Mouse (Mus musculus): Measurements from ENCODE around the gene Dnajc14. TPM values are rescaled to one million over a fixed set of nuclear protein-coding genes. Genes with fewer than 3 reads are reported as not detected.
"Not testable (repeated sequence)": the region's sequence is repeated elsewhere in the genome, so short reads cannot be mapped to it uniquely, and the experiment has no call there.

The Dnajc14 gene
- total RNA-seq, 2 experiments from 2014 or later, result 68.1 to 68.6 TPM

DNA sequence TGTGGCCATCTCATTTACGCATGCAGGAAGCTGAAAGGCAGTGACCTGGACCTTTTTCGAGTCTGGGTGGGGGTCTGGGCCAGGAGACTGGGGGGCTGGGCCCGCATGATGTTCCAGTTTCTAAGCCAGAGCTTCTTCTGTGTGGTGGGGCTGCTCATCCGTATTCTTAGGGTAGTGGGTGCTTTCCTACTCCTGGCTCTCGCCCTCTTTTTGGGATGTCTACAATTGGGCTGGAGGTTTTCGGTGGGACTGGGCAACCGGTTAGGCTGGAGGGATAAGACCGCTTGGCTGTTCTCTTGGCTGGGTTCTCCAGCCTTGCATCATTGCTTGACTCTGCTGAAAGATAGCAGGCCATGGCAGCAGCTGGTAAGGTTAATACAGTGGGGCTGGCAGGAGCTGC is 3.2 kb downstream of the Dnajc14 start:
- intact Hi-C loops (cut with DNase I), result no loop called here
- no peak for DNase-seq (ENCODE audit: low spot score in 2 of 2)

DNA sequence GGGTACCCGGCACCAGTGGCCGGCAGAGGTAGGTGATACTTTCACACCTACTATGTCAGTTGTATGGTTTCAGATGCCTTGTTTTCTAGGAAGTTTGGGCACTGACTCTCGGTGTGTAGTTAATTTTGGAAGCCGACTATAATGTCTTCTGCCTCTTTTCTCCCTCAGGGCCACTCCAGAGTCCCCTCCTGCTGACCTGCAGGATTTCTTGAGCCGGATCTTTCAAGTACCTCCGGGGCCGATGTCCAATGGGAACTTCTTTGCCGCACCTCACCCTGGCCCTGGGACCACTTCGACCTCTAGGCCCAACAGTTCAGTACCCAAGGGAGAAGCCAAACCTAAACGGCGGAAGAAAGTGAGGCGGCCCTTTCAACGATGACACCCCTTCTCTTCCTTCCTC is 13.2 kb downstream of the Dnajc14 start, which contains the start of gene Sarnp:
Gene Sarnp, plus strand, starts transcription at position 301 of the 400 bp plus-strand sequence.
- intact Hi-C loops (cut with DNase I), result no loop called here
- DNase-seq (ENCODE audit: low spot score in 2 of 2), result no peak

DNA sequence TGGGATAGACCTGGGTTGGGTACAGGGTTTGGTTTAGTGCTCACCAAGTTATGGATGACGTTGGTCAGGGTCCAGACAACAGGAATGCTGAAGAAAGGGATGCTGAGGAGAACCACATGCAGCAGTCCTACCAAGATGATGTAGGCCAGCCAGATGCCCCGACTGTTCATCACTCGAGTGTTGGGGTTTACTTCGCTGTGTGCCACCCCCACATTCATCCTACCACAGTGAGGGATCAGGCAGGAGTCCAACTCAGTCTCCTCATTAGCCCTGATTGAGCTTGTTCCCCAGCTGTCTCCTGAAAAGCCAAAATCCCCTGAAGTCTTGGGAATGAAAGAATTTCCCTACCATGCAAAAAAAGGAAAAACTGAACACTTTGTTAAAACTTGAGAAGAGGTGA is 16.4 kb downstream of the Dnajc14 start:
- no peak for DNase-seq (ENCODE audit: low spot score in 2 of 2)
- intact Hi-C loops (cut with DNase I), result no loop called here

DNA sequence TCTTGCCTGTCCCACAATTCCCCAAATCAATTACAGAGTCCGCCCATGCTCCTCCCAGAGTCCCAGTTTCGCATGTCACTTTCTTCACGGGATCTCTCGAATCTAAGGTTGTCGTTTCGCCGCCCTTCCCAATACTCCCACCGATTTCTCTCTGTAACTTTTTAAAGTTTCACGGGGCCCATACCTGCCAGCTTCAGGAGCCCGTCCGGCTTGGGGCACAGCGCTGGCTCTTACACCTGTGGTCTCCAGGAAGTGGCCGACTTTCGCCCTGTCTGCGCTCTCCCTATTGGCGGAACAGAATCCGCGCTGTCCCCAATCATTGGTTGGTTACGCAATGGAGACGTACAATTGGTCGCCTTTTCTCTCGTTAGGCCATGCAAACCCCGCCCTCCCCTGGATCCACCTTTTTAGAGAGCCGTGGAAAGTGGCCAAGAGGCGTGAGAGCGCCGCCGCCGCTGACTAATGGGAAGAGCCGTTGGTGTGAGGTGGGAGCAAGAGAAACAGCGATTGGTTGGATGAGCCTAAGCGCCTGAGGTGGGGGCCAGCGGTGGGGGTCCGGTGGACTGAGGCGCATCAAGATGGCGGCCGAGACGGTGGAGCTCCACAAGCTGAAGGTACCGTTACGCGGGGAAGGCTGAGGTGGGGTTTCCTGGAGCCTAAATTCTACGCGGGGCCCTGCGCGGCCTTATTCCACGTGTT is 17.6 kb downstream of the Dnajc14 start, which contains the start of gene Ormdl2:
Gene Ormdl2, minus strand, starts transcription at position 288 of the 699 bp plus-strand sequence.
- intact Hi-C loops (cut with DNase I), result no loop called here
- DNase-seq (ENCODE audit: low spot score in 2 of 2), result peak; percentile 99 to 100

DNA sequence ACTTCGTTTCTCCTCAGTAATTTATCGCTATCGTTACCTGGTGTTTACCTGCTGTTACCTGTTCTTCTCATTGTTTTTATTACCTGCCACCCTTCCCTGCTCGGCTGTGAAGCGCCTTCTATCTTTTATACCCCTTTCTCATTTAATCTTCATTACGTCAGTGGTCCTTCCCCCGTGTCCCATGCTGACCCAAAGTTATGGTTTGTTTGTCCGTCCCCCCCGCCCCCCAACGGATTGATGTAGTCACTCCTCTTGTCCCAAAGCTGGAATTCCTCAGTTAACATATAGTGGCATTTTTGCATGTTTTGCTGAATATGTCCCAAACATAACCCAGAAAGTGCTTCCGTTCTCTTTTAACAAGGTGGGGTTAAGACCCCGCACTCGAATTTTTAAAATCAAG is 18.3 kb downstream of the Dnajc14 start:
- no peak for DNase-seq (ENCODE audit: low spot score in 2 of 2)
- intact Hi-C loops (cut with DNase I), result no loop called here

DNA sequence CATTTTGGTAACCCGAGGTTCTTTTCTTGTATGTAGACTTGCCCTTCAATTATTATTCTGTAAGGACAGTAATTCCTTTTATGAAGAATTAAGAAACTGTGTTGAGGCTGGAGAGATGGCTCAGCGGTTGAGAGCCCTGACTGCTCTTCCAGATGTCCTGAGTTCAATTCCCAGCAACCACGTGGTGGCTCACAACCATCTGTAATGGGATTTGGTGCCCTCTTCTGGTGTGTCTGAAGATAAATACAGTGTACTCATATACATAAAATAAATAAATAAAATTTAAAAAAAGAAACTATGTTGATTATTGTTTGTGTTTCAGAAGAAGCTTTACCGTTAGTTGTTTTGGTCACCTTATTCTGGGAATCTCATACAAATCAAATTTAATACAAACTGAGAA is 19.2 kb downstream of the Dnajc14 start:
- DNase-seq (ENCODE audit: low spot score in 2 of 2); intact Hi-C loops (cut with DNase I): not testable (repeated sequence)

DNA sequence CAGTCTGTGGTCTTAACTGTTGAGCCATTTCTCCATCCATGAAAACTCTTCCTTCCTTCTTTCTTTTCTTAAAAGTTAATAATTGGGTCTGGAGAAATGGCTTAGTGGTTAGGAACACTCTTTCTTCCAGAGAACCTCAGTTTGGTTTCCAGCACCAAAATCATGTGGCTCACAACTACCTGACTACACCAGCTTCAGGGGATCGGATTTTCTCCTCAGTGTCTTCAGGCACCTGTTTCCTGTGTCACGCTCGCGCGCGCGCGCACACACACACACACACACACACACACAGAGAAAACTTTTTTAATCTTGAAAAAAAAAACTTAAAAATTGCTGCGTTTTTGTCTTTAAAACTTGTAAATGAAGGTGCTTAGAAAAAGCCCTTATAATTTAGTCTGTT is 20.0 kb downstream of the Dnajc14 start:
- no peak for DNase-seq (ENCODE audit: low spot score in 2 of 2)
- intact Hi-C loops (cut with DNase I), result no loop called here

DNA sequence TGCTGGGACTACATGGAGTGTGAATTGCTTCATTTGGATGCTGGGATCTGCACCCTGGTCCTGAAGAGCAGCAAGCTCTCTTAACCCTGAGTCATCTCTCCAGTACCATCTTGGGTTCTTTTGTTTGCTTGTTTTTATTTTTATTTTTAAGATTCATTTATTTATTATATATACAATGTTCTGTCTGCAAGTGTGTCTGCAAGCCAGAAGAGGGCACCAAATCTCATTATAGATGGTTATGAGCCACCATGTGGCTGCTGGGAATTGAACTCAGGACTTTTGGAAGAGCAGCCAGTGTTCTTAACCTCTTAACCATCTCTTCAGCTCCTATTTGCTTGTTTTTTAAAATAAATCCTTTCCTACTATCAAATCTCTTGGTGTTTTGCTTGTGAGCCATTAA is 33.5 kb downstream of the Dnajc14 start:
- intact Hi-C loops (cut with DNase I), result no loop called here
- DNase-seq (ENCODE audit: low spot score in 2 of 2), result no peak

DNA sequence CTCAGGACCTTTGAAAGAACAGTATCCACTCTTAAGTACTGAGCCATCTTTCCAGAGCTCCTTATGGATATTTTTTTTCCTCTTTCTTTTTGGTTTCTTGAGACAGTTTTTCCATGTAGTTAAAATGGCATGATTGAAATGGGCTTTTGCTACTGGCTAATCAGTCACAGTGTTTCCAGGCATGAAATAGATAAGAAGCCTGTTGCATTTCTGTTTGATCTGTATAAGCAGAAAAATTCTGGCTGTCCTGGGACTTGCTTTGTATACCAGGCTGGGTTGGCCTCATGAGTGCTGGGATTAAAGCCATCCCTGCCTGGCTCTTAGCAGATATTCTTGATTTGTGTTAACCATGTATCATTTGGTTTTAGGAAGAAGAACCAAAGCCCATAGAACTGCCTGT is 35.6 kb downstream of the Dnajc14 start:
- intact Hi-C loops (cut with DNase I), result no loop called here
- no peak for DNase-seq (ENCODE audit: low spot score in 2 of 2)

DNA sequence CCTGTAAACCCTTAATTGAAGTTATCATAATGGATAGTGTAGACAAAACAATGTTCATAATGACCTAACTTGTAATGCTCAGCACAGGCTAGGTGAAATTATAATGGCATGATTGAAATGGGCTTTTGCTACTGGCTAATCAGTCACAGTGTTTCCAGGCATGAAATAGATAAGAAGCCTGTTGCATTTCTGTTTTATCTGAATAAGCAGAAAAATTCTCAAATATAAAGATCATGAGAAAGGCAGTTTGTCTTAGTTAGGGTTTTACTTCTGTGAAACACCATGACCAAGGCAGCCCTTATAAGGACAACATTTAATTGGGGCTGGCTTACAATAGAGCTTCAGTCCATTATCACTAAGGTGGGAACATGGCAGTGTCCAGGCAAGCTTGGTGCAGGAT is 36.8 kb downstream of the Dnajc14 start:
- no peak for DNase-seq (ENCODE audit: low spot score in 2 of 2)
- intact Hi-C loops (cut with DNase I), result no loop called here

DNA sequence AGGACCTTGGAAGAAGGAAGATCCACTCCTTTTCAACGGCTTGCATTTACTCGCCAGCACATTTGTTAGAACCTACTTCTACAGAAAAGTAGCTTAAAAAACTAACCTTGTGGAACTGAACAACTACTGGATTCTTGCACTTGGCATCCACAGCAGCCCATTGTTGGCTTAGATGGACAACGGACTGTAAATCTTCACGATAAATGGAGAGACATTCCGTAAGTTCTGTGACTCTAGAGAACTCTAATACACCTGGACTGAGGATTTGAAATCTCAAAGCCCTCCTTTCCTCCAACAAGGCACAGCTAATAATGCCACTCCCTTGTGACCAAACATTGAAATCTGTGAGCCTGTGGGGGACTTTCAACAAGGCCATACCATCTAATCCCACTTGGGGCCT is 39.4 kb downstream of the Dnajc14 start:
- no peak for DNase-seq (ENCODE audit: low spot score in 2 of 2)
- intact Hi-C loops (cut with DNase I), result no loop called here

DNA sequence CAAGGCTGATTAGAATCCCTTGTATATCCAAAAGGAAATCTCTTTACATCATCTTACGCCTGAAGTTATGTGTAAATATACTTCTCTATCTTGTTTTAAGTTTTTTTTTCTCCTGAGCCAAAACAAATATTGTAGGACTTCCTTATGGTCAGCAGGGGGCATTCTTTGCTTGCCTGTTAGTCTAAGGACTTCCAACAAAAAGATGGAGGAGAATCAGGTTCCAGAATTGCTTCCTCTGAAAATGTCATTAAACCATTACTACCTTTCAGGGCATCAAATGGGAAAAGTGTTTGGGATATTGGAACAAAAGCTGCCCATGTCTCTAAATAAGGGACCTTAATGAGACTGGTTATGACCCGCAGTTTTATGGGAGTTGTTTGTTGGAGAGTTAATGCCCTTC is 41.7 kb downstream of the Dnajc14 start:
- peak; percentile 24 to 33 for DNase-seq (ENCODE audit: low spot score in 2 of 2)
- intact Hi-C loops (cut with DNase I), result loop anchor here (2.0 to 5.0 kb wide), 2 partner anchors 49 to 132 kb away; no protein-coding TSS in a partner anchor

DNA sequence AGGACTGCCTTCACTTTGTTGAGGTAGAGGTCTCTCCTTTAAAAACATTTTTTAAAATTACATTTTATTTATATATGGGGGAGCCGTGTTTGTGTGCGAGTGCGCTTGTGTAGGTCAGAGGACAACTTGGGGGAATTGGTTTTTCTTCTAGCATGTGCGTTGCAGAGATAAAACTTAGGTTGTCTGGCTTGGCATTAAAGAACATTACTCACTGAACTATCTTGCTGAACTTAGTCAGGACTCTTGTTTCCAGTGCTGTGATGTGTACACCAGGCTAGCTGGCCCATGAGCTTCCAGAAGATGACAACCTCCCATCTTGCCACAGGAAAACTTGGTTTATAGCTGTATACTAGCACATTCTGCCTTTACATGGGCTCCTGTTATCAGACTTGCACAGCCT is 42.8 kb downstream of the Dnajc14 start:
- no peak for DNase-seq (ENCODE audit: low spot score in 2 of 2)
- intact Hi-C loops (cut with DNase I), result loop anchor here (5.0 kb wide), 1 partner anchor 131 kb away; no protein-coding TSS in a partner anchor

DNA sequence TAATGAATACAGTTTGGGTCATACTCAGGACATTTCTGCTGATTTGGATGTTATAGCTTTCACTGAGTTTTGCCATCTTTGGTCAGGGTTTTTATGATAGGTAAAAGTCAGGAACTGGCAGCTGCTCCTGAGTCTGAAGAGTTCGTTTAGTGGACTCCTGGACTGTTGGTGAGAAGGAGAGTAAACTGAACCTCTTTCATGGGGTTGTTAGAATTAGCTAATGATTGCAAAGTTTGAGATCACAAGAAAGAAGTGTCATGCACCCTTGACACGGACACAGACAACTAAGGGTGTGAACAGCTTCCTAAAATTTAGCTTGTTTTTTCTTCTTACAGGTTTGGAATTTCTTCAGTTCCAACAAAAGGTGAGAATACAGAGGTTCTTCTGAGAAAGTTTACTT is 44.6 kb downstream of the Dnajc14 start:
- intact Hi-C loops (cut with DNase I), result loop anchor here (5.0 kb wide), 1 partner anchor 129 kb away; no protein-coding TSS in a partner anchor
- no peak for DNase-seq (ENCODE audit: low spot score in 2 of 2)

DNA sequence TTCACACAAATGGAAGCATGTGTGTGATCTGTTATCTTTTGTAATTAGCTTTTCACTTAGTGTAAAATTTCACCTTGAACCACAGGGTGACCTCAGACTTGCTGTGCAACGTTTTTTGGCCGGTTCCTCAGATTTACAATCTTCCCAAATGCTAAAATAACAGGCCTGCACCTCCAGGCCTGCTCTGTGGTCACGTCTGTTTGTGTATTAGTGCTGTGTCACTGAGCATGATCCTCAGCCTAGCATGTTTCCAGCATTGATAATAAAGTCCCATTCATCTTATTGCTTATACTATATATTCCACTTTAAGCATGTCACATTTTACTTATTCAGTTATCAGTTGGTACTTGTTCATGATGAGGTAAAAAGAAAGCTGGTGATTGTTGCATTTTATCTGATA is 46.5 kb downstream of the Dnajc14 start:
- intact Hi-C loops (cut with DNase I), result no loop called here
- no peak for DNase-seq (ENCODE audit: low spot score in 2 of 2)

DNA sequence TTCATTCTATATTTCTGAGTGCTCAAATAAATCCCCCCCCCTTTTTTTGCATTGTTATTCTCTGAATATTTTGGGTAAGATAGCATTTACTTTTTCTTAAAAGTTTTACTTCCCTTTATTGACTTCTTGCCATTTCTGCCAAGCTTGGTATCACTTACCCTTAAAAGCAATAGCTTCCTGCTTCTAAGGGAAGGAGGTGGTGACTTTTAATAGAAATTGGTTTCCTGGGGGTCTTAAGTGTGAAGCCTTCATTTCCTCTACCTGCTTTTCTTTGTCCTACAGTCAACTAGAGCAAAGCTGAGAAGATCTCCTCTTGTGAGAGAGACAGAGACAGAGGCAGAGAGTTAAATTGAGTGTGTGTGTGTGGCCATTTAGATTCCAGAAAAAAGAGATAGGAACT is 57.3 kb downstream of the Dnajc14 start:
- no peak for DNase-seq (ENCODE audit: low spot score in 2 of 2)
- intact Hi-C loops (cut with DNase I), result no loop called here

DNA sequence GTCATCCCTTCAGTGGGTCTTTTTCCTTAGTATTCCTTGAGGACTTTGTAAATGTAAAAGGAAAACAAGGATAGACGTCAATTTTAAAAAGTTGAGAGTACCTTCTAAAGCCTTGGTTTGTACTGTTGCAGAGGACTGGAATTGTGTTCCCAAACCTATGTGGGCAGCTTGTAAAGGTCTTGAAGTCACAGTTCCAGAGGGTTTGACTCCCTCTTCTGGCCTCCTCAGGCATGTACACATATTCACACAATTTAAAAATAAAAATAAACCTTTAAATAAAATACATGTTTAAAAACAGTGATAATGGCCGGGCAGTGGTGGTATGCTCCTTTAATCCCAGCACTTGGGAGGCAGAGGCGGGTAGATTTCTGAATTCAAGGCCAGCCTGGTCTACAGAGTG is 62.2 kb downstream of the Dnajc14 start:
- intact Hi-C loops (cut with DNase I), result no loop called here
- DNase-seq (ENCODE audit: low spot score in 2 of 2), result no peak

DNA sequence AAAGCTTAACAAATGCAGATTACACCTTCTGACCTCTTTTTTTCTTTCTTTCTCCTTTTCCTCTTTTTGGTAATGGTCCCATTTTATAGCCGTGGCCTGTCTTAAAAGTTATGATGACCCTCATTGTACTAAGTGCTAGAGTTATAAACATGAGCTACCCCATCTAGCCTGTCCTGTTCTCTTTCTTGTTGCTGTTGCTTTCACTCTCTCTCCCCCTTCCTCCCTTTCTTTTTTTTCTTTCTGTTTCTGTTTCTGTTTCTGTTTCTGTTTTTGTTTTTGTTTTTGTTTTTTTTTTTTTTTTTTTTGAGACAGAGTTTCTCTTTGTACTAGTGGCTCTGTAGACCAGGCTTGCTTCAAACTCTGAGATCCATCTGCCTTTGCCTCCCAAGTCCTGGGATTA is 62.7 kb downstream of the Dnajc14 start:
- DNase-seq (ENCODE audit: low spot score in 2 of 2), result no peak
- intact Hi-C loops (cut with DNase I), result no loop called here

Data from left cerebral cortex, postnatal 14 days (tissue).